Mouse (Mus musculus) cerebellum, adult 8-10 months (tissue): ENCODE measurements at regions not wholly inside any gene's neighbourhood (a gene's known extent, or its start where the extent isn't known, plus 50 kb on each side); places are given as distances from the start of the nearest gene placed in this dataset.
A peak's percentile ranks its signal among the peaks of the same experiment; 100 is the strongest.

Source experiments
- DNase-seq: peaks from one replicate; pipeline ENCODE4 v3.0.0; 2022

GRCm38 (mm10) chr5:59669153-59669552, 1951.4 kb downstream of the Pcdh7 start:
- DNase-seq: no peak

- no peak for DNase-seq
Measured at GRCm38 (mm10) chr5:59700009-59700408, 1982.2 kb downstream of the Pcdh7 start.

GRCm38 (mm10) chr5:59715457-59715856, 1997.7 kb downstream of the Pcdh7 start:
- no peak for DNase-seq

GRCm38 (mm10) chr5:59756229-59756628, 2038.5 kb downstream of the Pcdh7 start:
- DNase-seq: peak; percentile 0

- DNase-seq: peak; percentile 11
Measured at GRCm38 (mm10) chr5:59756660-59757415, 2039.1 kb downstream of the Pcdh7 start.
